Mouse (Mus musculus) MEL (cell line): ENCODE data around the gene F2r.

ENCODE experiments used
- BHLHE40 ChIP-seq: IDR thresholded peaks from 2 replicates; pipeline ENCODE4 v1.6.1; 2012; ENCODE audit warnings: low read depth, mild to moderate bottlenecking, inconsistent platforms, low read length, improper control_type of control experiment, borderline replicate concordance
- CTCF ChIP-seq, 3 experiments: IDR thresholded peaks in 2 of 3; conservative IDR thresholded peaks in 1 of 3; 2 replicates each; pipeline ENCODE4 v1.5.1; 2011 to 2012; ENCODE audit warnings: low read length in 3 of 3, low read depth in 2 of 3, mild to moderate bottlenecking in 2 of 3, improper control_type of control experiment in 1 of 3, inconsistent platforms in 1 of 3, mixed read lengths in 1 of 3, moderate library complexity in 1 of 3; ENCODE audit not compliant: control insufficient read depth in 1 of 3, insufficient read depth in 1 of 3, poor library complexity in 1 of 3, severe bottlenecking in 1 of 3
- HCFC1 ChIP-seq: IDR thresholded peaks from 2 replicates; pipeline ENCODE4 v1.6.1; 2012; ENCODE audit warnings: low read depth, mild to moderate bottlenecking, inconsistent platforms, low read length, improper control_type of control experiment, moderate library complexity
- MAFK ChIP-seq: IDR thresholded peaks from 2 replicates; pipeline ENCODE4 v1.6.1; 2011; ENCODE audit warnings: low read depth, mild to moderate bottlenecking, low read length, improper control_type of control experiment, borderline replicate concordance
- POLR2A ChIP-seq, 2 experiments: IDR thresholded peaks; 2 replicates each; pipeline ENCODE4 v1.6.1; 2011 to 2012; ENCODE audit warnings: low read length in 2 of 2, mild to moderate bottlenecking in 2 of 2, control low read depth in 1 of 2, improper control_type of control experiment in 1 of 2, low read depth in 1 of 2, moderate library complexity in 1 of 2; ENCODE audit not compliant: control insufficient read depth in 1 of 2, insufficient read depth in 1 of 2, poor library complexity in 1 of 2
- POLR2AphosphoS2 ChIP-seq: IDR thresholded peaks from 2 replicates; pipeline ENCODE4 v1.6.1; 2011; ENCODE audit warnings: low read length, improper control_type of control experiment
- TBP ChIP-seq: IDR thresholded peaks from 2 replicates; pipeline ENCODE4 v1.8.0; 2011; ENCODE audit warnings: low read depth, low read length, improper control_type of control experiment
- UBTF ChIP-seq: IDR thresholded peaks from 2 replicates; pipeline ENCODE4 v1.6.1; 2012; ENCODE audit warnings: low read depth, mild to moderate bottlenecking, inconsistent platforms, low read length, improper control_type of control experiment, moderate library complexity, borderline replicate concordance; ENCODE audit not compliant: insufficient read depth
- ZNF384 ChIP-seq: IDR thresholded peaks from 2 replicates; pipeline ENCODE4 v1.6.1; 2012; ENCODE audit warnings: low read depth, mild to moderate bottlenecking, inconsistent platforms, low read length, improper control_type of control experiment

- no peak for TF ChIP-seq CTCF (IDR thresholded peaks at IDR 0.05 in 2 of 3, conservative IDR thresholded peaks at IDR 0.05 in 1 of 3; ENCODE audit: control insufficient read depth in 1 of 3, insufficient read depth in 1 of 3, low read depth in 2 of 3, low read length in 3 of 3, poor library complexity in 1 of 3, severe bottlenecking in 1 of 3)
- TF ChIP-seq POLR2A (IDR thresholded peaks at IDR 0.05; ENCODE audit: control insufficient read depth in 1 of 2, insufficient read depth in 1 of 2, low read depth in 1 of 2, low read length in 2 of 2, poor library complexity in 1 of 2), result no peak
- TF ChIP-seq HCFC1, result no peak
- no peak for TF ChIP-seq ZNF384
- no peak for TF ChIP-seq TBP
- TF ChIP-seq MAFK, result no peak
- TF ChIP-seq UBTF, result no peak
- TF ChIP-seq BHLHE40, result no peak
- no peak for TF ChIP-seq POLR2AphosphoS2
Observed at GRCm38 (mm10) chr13:95584898-95585297, 33.4 kb downstream of the F2r start.
